Mouse (Mus musculus) CH12.LX (cell line): ENCODE measurements at regions not wholly inside any gene's neighbourhood (a gene's known extent, or its start where the extent isn't known, plus 50 kb on each side); places are given as distances from the start of the nearest gene placed in this dataset.

Source experiments
- CHD2 ChIP-seq: IDR thresholded peaks from 2 replicates; pipeline ENCODE4 v1.6.1; 2011; ENCODE audit warnings: low read length, improper control_type of control experiment
- CTCF ChIP-seq, 2 experiments: IDR thresholded peaks in 1 of 2; conservative IDR thresholded peaks in 1 of 2; 2 replicates each; pipeline ENCODE4 v1.5.1; 2011 to 2012; ENCODE audit warnings: low read depth in 2 of 2, low read length in 2 of 2, improper control_type of control experiment in 1 of 2, inconsistent platforms in 1 of 2, mild to moderate bottlenecking in 1 of 2, moderate library complexity in 1 of 2
- E2F4 ChIP-seq: IDR thresholded peaks from 2 replicates; pipeline ENCODE4 v1.6.1; 2011; ENCODE audit warnings: low read depth, low read length, improper control_type of control experiment; ENCODE audit not compliant: insufficient replicate concordance
- GABPA ChIP-seq: IDR thresholded peaks from 2 replicates; pipeline ENCODE4 v1.6.1; 2012; ENCODE audit warnings: low read depth, low read length, improper control_type of control experiment, inconsistent platforms; ENCODE audit not compliant: insufficient replicate concordance
- MYC ChIP-seq: IDR thresholded peaks from 2 replicates; pipeline ENCODE4 v1.6.1; 2011; ENCODE audit warnings: low read depth, mild to moderate bottlenecking, improper control_type of control experiment, low read length
- NELFE ChIP-seq: IDR thresholded peaks from 2 replicates; pipeline ENCODE4 v1.6.1; 2011; ENCODE audit warnings: low read depth, low read length, improper control_type of control experiment
- POLR2A ChIP-seq: IDR thresholded peaks from 2 replicates; pipeline ENCODE4 v1.6.1; 2011; ENCODE audit warnings: low read depth, mild to moderate bottlenecking, improper control_type of control experiment, low read length
- RCOR1 ChIP-seq: conservative IDR thresholded peaks from 2 replicates; pipeline ENCODE4 v1.6.1; 2012; ENCODE audit warnings: low read depth, mild to moderate bottlenecking, inconsistent platforms, low read length, improper control_type of control experiment
- SIN3A ChIP-seq: IDR thresholded peaks from 2 replicates; pipeline ENCODE4 v1.6.1; 2012; ENCODE audit warnings: low read length, improper control_type of control experiment, inconsistent platforms
- TCF12 ChIP-seq: IDR thresholded peaks from 2 replicates; pipeline ENCODE4 v1.6.1; 2014; ENCODE audit warnings: low read depth, mild to moderate bottlenecking, inconsistent platforms, low read length, improper control_type of control experiment
- ZC3H11A ChIP-seq: IDR thresholded peaks from 2 replicates; pipeline ENCODE4 v1.6.1; 2012; ENCODE audit warnings: low read depth, mild to moderate bottlenecking, inconsistent platforms, low read length, improper control_type of control experiment

DNA sequence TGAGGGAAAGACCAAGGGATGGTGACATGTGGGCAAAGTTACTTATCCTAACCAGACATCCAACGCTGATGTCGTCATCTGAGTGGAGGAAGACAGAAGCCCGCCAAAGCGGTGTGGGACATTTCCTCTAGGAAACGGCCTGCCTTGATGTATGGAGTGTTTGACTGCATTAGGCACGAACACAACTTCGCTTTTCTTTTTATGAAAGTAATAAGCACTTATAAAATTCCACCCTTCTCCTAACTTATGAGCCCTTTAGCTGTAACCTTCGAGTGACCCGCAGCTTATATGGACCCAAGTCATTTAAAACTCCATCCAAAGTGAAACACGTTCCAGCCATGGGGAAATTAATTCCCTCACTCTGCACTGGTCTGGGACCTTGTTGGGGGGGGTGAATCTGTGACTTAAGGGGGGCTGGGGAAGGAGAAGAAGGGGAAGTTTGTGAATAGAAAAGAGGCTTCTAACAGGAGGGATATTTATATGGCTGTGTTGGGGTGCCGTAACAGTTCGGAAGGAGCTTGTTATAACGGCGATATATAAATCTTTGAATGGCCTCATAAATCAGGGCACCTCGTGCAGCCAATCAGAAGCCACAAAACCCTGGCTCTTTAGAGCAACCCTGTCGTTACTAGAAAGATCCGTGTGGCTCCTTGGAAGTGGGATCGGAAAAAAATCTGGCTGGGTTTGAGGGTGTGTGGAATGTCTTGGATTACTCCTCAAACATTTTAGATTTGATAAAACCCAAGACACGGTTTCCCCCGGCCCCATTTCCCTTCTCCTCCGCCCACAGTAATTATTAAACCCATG is 280.9 kb downstream of the Med13l start:
- TF ChIP-seq CTCF (conservative IDR thresholded peaks at IDR 0.05 in 1 of 2, IDR thresholded peaks at IDR 0.05 in 1 of 2; ENCODE audit: low read depth in 2 of 2, low read length in 2 of 2) (no peak), TCF12 (no peak), RCOR1 (no peak), SIN3A (no peak), CHD2 (no peak), POLR2A (no peak), ZC3H11A (no peak), GABPA (no peak), E2F4 (no peak), NELFE (no peak), MYC (no peak)
